Mouse (Mus musculus): Measurements from ENCODE around the gene Nelfb.

Nelfb gene

GRCm38 (mm10) chr2:25174866-25175689, 36.2 kb downstream of the Nelfb start:
- no peak for DNase-seq

GRCm38 (mm10) chr2:25173821-25174220, 37.5 kb downstream of the Nelfb start:
- DNase-seq: peak in 1 of 2 experiments; percentile 6

- DNase-seq: peak in 1 of 2 experiments; percentile 68
Measured at GRCm38 (mm10) chr2:25172629-25173028, 38.7 kb downstream of the Nelfb start.

- peak in 1 of 2 experiments; percentile 11 for DNase-seq
Measured at GRCm38 (mm10) chr2:25171769-25172153, 39.5 kb downstream of the Nelfb start.

GRCm38 (mm10) chr2:25171101-25171768, 40.1 kb downstream of the Nelfb start:
- peak in 1 of 2 experiments; percentile 25 for DNase-seq

GRCm38 (mm10) chr2:25170326-25171100, 40.8 kb downstream of the Nelfb start:
- DNase-seq: peak in 1 of 2 experiments; percentile 35

- peak in 1 of 2 experiments; percentile 38 for DNase-seq
Measured at GRCm38 (mm10) chr2:25169778-25170177, 41.5 kb downstream of the Nelfb start.

- no peak for DNase-seq
Measured at GRCm38 (mm10) chr2:25168665-25168978, 42.7 kb downstream of the Nelfb start.

- DNase-seq: peak; percentile 84 to 89
Measured at GRCm38 (mm10) chr2:25167919-25168664, 43.2 kb downstream of the Nelfb start.

GRCm38 (mm10) chr2:25167481-25167880, 43.8 kb downstream of the Nelfb start:
- DNase-seq: no peak

- peak in 1 of 2 experiments; percentile 73 for DNase-seq
Measured at GRCm38 (mm10) chr2:25157655-25158054, 53.6 kb downstream of the Nelfb start.

GRCm38 (mm10) chr2:25156990-25157389, 54.3 kb downstream of the Nelfb start:
- DNase-seq: no peak

- DNase-seq: no peak
Measured at GRCm38 (mm10) chr2:25156177-25156576, 55.1 kb downstream of the Nelfb start.

GRCm38 (mm10) chr2:25151280-25151956, 59.9 kb downstream of the Nelfb start:
- DNase-seq: no peak
